Mouse (Mus musculus) brown adipose tissue, adult 24 weeks (tissue): Measurements from ENCODE around the gene Csf2ra. TPM values are rescaled to one million over a fixed set of nuclear protein-coding genes. Genes with fewer than 3 reads are reported as not detected.
"Not testable (repeated sequence)": the region's sequence is repeated elsewhere in the genome, so short reads cannot be mapped to it uniquely, and the experiment has no call there.

ENCODE experiments used
- H3K27ac ChIP-seq: fragments of 200-500 bp; replicated peaks from 2 replicates; pipeline ENCODE4 v1.5.1; 2012; ENCODE audit warnings: low read depth, mild to moderate bottlenecking, low read length
- H3K4me1 ChIP-seq: fragments of 200-500 bp; 2 replicates; pipeline ENCODE4 v1.6.1; 2012; ENCODE audit warnings: low read length, mixed read lengths; ENCODE audit not compliant: control insufficient read depth, insufficient read depth, insufficient read length
- H3K4me3 ChIP-seq: fragments of 200-500 bp; 2 replicates; pipeline ENCODE4 v1.5.1; 2012; ENCODE audit warnings: low read depth, mild to moderate bottlenecking, low read length, moderate library complexity; ENCODE audit not compliant: insufficient read depth
- polyA plus RNA-seq: library from polyadenylated mRNA; stranded (reverse); fragments of >200 nt; gene quantifications from 2 replicates; pipeline ENCODE4 v1.2.4, GENCODE M21; 2012; ENCODE audit not compliant: missing spikeins, insufficient read depth, insufficient read length

Gene Csf2ra
- polyA plus RNA-seq, 1 experiment: 5.4 TPM

- no peak overlapping the region for H3K4me3 ChIP-seq
- H3K4me1 ChIP-seq: no peaks in the 10 kb centered on the region
- H3K27ac ChIP-seq: no peak overlapping the region
Observed at GRCm38 (mm10) chr19:61234532-61234931, 6.3 kb upstream of the Csf2ra start.

- peak overlapping the region; percentile 60 for H3K4me3 ChIP-seq
- no peaks in the 10 kb centered on the region; the same call in 1 of the 2 replicates for H3K4me1 ChIP-seq
- H3K27ac ChIP-seq: peak overlapping the region; percentile 38; the same call in 1 of the 2 replicates
Observed at GRCm38 (mm10) chr19:61226928-61227854, 1.0 kb downstream of the Csf2ra start.

- Histone ChIP-seq H3K4me3 (peak overlapping the region; percentile 60), H3K4me1 (no peaks in the 10 kb centered on the region; the same call in 1 of the 2 replicates), H3K27ac (no peak overlapping the region)
Observed at GRCm38 (mm10) chr19:61226401-61226927, 1.8 kb downstream of the Csf2ra start.

- Histone ChIP-seq H3K4me1 (no peaks in the 10 kb centered on the region; the same call in 1 of the 2 replicates), H3K27ac (no peak overlapping the region), H3K4me3 (peak overlapping the region; percentile 60)
Observed at GRCm38 (mm10) chr19:61225526-61226400, 2.5 kb downstream of the Csf2ra start.

GRCm38 (mm10) chr19:61224678-61225525 lies 3.3 kb downstream of the Csf2ra start:
- Histone ChIP-seq H3K4me1 (no peaks in the 10 kb centered on the region; the same call in 1 of the 2 replicates), H3K27ac (no peak overlapping the region), H3K4me3 (no peak overlapping the region)

- no peak overlapping the region for H3K27ac ChIP-seq
- no peaks in the 10 kb centered on the region; the same call in 1 of the 2 replicates for H3K4me1 ChIP-seq
- no peak overlapping the region for H3K4me3 ChIP-seq
Observed at GRCm38 (mm10) chr19:61223706-61224328, 4.4 kb downstream of the Csf2ra start.

GRCm38 (mm10) chr19:61207506-61207905 lies 20.7 kb downstream of the Csf2ra start:
- not testable (repeated sequence) for H3K4me1 ChIP-seq, H3K4me3 ChIP-seq, H3K27ac ChIP-seq

GRCm38 (mm10) chr19:61199836-61200235 lies 28.4 kb downstream of the Csf2ra start:
- H3K4me3 ChIP-seq: no peak overlapping the region
- H3K4me1 ChIP-seq: no peaks in the 10 kb centered on the region
- H3K27ac ChIP-seq: no peak overlapping the region

GRCm38 (mm10) chr19:61199316-61199715 lies 28.9 kb downstream of the Csf2ra start:
- Histone ChIP-seq H3K4me3 (no peak overlapping the region), H3K27ac (no peak overlapping the region), H3K4me1 (no peaks in the 10 kb centered on the region)

GRCm38 (mm10) chr19:61183590-61183989 lies 44.6 kb downstream of the Csf2ra start, which contains the start of gene Gm6020:
Gm6020 (plus strand) TSS chr19:61183890.
- not testable (repeated sequence) for H3K4me1 ChIP-seq, H3K27ac ChIP-seq, H3K4me3 ChIP-seq

- Histone ChIP-seq H3K4me1 (no peaks in the 10 kb centered on the region), H3K27ac (no peak within 1 kb of the TSS), H3K4me3 (peak within 1 kb of the TSS; percentile 18; the same call in 1 of the 2 replicates)
Observed at GRCm38 (mm10) chr19:61175756-61176324, 52.4 kb downstream of the Csf2ra start, which contains the start of gene Gm7102. Gm7102 (minus strand) TSS chr19:61176309.
